Mouse (Mus musculus) ES-Bruce4 (cell line): Measurements from ENCODE around the gene Capg.

Source experiments
- CTCF ChIP-seq: IDR thresholded peaks from one replicate; pipeline ENCODE4 v1.8.1; 2011; ENCODE audit warnings: low read depth, low read length
- EP300 ChIP-seq: IDR thresholded peaks from 2 replicates; pipeline ENCODE4 v1.6.1; 2011; ENCODE audit warnings: low read depth, low read length; ENCODE audit not compliant: insufficient read depth
- POLR2A ChIP-seq: IDR thresholded peaks from one replicate; pipeline ENCODE4 v1.8.1; 2011; ENCODE audit warnings: low read length; ENCODE audit not compliant: insufficient read depth

DNA sequence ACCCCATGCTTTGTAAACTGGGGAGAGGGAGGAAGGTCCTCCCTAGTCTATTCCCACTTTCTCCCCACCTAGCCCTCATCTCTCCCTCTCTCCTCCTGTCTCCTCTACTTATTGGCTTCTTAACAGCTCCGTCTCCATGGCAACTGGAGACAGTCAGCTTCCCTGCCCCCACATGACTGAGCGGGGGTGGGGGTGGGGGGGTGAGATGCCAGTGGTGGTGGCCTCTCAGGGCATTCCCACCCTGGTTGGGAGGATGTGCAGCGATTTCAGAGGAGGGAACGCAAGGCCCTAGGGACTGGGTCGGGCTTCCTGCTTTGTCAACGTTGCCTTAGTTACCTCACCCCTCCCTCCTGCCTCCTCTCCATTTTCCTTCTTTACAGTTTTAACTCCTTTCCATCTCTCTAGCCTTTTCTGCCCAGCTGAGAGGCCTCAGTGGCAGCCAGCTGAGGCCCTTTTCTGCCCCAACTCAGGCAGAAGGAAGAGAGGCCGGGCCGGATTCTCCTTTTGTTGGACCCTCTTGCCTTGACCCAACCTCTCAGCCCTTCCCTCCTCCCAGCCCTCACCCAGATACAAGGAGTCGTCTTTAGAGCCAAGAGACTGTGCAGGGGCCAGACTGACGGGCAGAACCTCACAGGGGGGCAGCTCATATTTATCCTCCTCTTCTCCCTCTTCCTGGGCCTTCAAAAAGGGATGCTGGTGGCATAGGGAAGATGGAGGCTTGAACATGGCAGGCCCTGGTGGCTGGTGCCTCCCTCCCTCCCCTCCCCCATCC is 24.1 kb upstream of the Capg start:
- no peak for TF ChIP-seq CTCF
- no peak for TF ChIP-seq POLR2A
- 0 out of 2 replicates have a peak, but pooled peaks have one; percentile 13 for TF ChIP-seq EP300
